Comparison of ENCODE assay signal across 31 mouse cellular contexts in genomic region chr13:3628102-3628501, GRCm38 (mm10). TPM values are rescaled to one million over a fixed set of nuclear protein-coding genes. Genes with fewer than 3 reads are reported as not detected.
A peak's percentile ranks its signal among the peaks of the same experiment; 100 is the strongest.
DNase-seq lines count a peak whose midpoint lies in the region; ATAC-seq and TF ChIP-seq lines count a peak whose summit lies in the region.
"Had no signal": no experiment of that assay in that cellular context is flagged by ENCODE, and none has a peak within 500 bp of the region (broad histone marks: within the 10 kb centered on the region; RNA-seq: fewer than 3 reads in every experiment).

No protein-coding gene starts in this region.

- no peaks in the 10 kb centered on the region for H3K36me3 ChIP-seq in lung, postnatal 0 days (ENCODE audit: insufficient read depth, low read length)
- no peaks in the 10 kb centered on the region for H3K36me3 ChIP-seq in intestine, postnatal 0 days (ENCODE audit: control insufficient read depth, insufficient read depth)
- H3K36me3 ChIP-seq: embryonic facial prominence, embryonic 13.5 days; forebrain, embryonic 12.5 days; G1E; hindbrain, embryonic 12.5 days; limb, embryonic 13.5 days; neural tube, embryonic 13.5 days had no signal

- no peak overlapping the region for H3K27ac ChIP-seq in lung, postnatal 0 days (ENCODE audit: low read length)
- no peak overlapping the region for H3K27ac ChIP-seq in intestine, postnatal 0 days (ENCODE audit: low read depth, low read length)
- H3K27ac ChIP-seq: embryonic facial prominence, embryonic 13.5 days; forebrain, embryonic 12.5 days; gastrocnemius, adult 2 months; hindbrain, embryonic 12.5 days; layer of hippocampus, adult 2 months; limb, embryonic 13.5 days; liver, embryonic 14.5 days; neural tube, embryonic 13.5 days had no signal

- peak; percentile 48; the same call in 1 of the 2 replicates for ATAC-seq in lung, postnatal 0 days
- ATAC-seq in intestine, postnatal 0 days, result peak; percentile 83
- ATAC-seq: activated CD4-positive, CD25-positive, alpha-beta regulatory T cell, adult 4 months; midbrain, embryonic 16.5 days; Patski had no signal

- no peaks in the 10 kb centered on the region for H3K9me3 ChIP-seq in lung, postnatal 0 days (ENCODE audit: low read length)
- H3K9me3 ChIP-seq in intestine, postnatal 0 days (ENCODE audit: control insufficient read depth), result no peaks in the 10 kb centered on the region
- H3K9me3 ChIP-seq: embryonic facial prominence, embryonic 13.5 days; forebrain, embryonic 12.5 days; hindbrain, embryonic 12.5 days; limb, embryonic 13.5 days; neural tube, embryonic 13.5 days had no signal

- TF ChIP-seq EP300 in lung, postnatal 0 days (IDR thresholded peaks at IDR 0.05), result no peak

- peak; percentile 60 for DNase-seq in kidney, adult 9 months
- no peak for DNase-seq in kidney, adult 11 months
- DNase-seq in lung, postnatal 0 days (ENCODE audit: low spot score), result peak; percentile 48
- no peak for DNase-seq in lung, postnatal 25 days (ENCODE audit: low spot score)
- DNase-seq in yolk sac, embryonic 10.5 days (ENCODE audit: low spot score), result peak; percentile 63
- DNase-seq in frontal cortex, postnatal 14 days (ENCODE audit: low spot score in 2 of 2), result no peak
- DNase-seq in layer of hippocampus, postnatal 14 days (ENCODE audit: low spot score in 2 of 2), result no peak
- DNase-seq: adrenal gland, postnatal 25 days; cerebellum, adult 8-10 months; cerebellum, postnatal 36 days; embryo, embryonic 11 days; gastrocnemius, adult 2 months; lung, embryonic 14.5 days; lung, postnatal 4 days; retina, postnatal 1 day; right cerebral cortex, postnatal 25 days; thymus, postnatal 25 days had no signal

- no peak for TF ChIP-seq CTCF in lung, postnatal 0 days (IDR thresholded peaks at IDR 0.05)
- TF ChIP-seq CTCF in intestine, postnatal 0 days (IDR thresholded peaks at IDR 0.05; ENCODE audit: low read depth), result no peak

- WGBS in lung, postnatal 0 days, result 15% methylated on average over 3 of the region's 3 CpGs
- WGBS in intestine, postnatal 0 days, result 3% methylated on average over 3 of the region's 3 CpGs

- H3K9ac ChIP-seq in lung, postnatal 0 days (replicated peaks; ENCODE audit: low read depth), result no peak overlapping the region
- no peak overlapping the region for H3K9ac ChIP-seq in intestine, postnatal 0 days (ENCODE audit: low read depth, low read length)
- H3K9ac ChIP-seq: embryonic facial prominence, embryonic 13.5 days; forebrain, embryonic 12.5 days; hindbrain, embryonic 12.5 days; limb, embryonic 13.5 days; liver, embryonic 14.5 days; lung, embryonic 14.5 days; neural tube, embryonic 13.5 days had no signal

- no peak overlapping the region for H3K4me2 ChIP-seq in lung, postnatal 0 days (replicated peaks; ENCODE audit: low read depth, low read length)
- H3K4me2 ChIP-seq in intestine, postnatal 0 days (replicated peaks; ENCODE audit: low read depth), result no peak overlapping the region
- H3K4me2 ChIP-seq: embryonic facial prominence, embryonic 13.5 days; forebrain, embryonic 12.5 days; hindbrain, embryonic 12.5 days; limb, embryonic 13.5 days; lung, embryonic 14.5 days; neural tube, embryonic 13.5 days had no signal

- no peaks in the 10 kb centered on the region for H3K27me3 ChIP-seq in lung, postnatal 0 days (replicated peaks; ENCODE audit: insufficient read depth, low read length)
- no peaks in the 10 kb centered on the region for H3K27me3 ChIP-seq in intestine, postnatal 0 days (replicated peaks; ENCODE audit: control insufficient read depth, insufficient read depth, low read length)
- H3K27me3 ChIP-seq: embryonic facial prominence, embryonic 13.5 days; hindbrain, embryonic 12.5 days; limb, embryonic 13.5 days had no signal

- H3K4me3 ChIP-seq in lung, postnatal 0 days (ENCODE audit: low read depth, low read length), result no peak overlapping the region
- H3K4me3 ChIP-seq in intestine, postnatal 0 days (ENCODE audit: low read depth, low read length), result no peak overlapping the region
- H3K4me3 ChIP-seq: embryonic facial prominence, embryonic 13.5 days; erythroblast, embryonic 14.5 days; forebrain, embryonic 12.5 days; gastrocnemius, adult 2 months; hindbrain, embryonic 12.5 days; layer of hippocampus, adult 2 months; limb, embryonic 13.5 days; myocyte; neural tube, embryonic 13.5 days had no signal

- no peaks in the 10 kb centered on the region for H3K4me1 ChIP-seq in lung, postnatal 0 days (ENCODE audit: insufficient read depth, low read depth, low read length)
- H3K4me1 ChIP-seq in intestine, postnatal 0 days (replicated peaks; ENCODE audit: control insufficient read depth, insufficient read depth, low read length), result no peaks in the 10 kb centered on the region
- H3K4me1 ChIP-seq: embryonic facial prominence, embryonic 13.5 days; forebrain, embryonic 12.5 days; hindbrain, embryonic 12.5 days; limb, embryonic 13.5 days; neural tube, embryonic 13.5 days had no signal

RNA-seq across cellular contexts. Expression of gene Asb13, which starts 5.7 kb away (rescaled TPM):
- 6.4 and 7.1 TPM in 2 replicates for polyA plus RNA-seq in lung, postnatal 0 days (2015; fragmentation: Nextera tagmentation; extraction: Ambion mirVana)
- 3.4 and 4.2 TPM in 2 replicates for polyA plus RNA-seq in intestine, postnatal 0 days (2015; fragmentation: Nextera tagmentation; extraction: Ambion mirVana)
- 10 to 100 TPM; 26.8 to 31.2 TPM for total RNA-seq in layer of hippocampus, postnatal 14 days (2021)
- polyA plus RNA-seq: G1E had no signal

RNA-seq across cellular contexts. Expression of gene Fam208b, which starts 17.2 kb away (rescaled TPM):
- 5.9 and 6.3 TPM in 2 replicates for polyA plus RNA-seq in lung, postnatal 0 days (2015; fragmentation: Nextera tagmentation; extraction: Ambion mirVana)
- polyA plus RNA-seq in intestine, postnatal 0 days (2015; fragmentation: Nextera tagmentation; extraction: Ambion mirVana), result 4.8 and 5.0 TPM in 2 replicates
- total RNA-seq in layer of hippocampus, postnatal 14 days (2021), result 10 to 100 TPM; 24.7 to 25.0 TPM

Comparison
In these comparisons a context has a peak if more than half of its experiments do, and no peak if none do; other contexts are left out.
1. DNase-seq: peak in kidney, adult 9 months (single experiment), lung, postnatal 0 days (single experiment) and yolk sac, embryonic 10.5 days (single experiment); none in kidney, adult 11 months (single experiment), lung, postnatal 25 days (single experiment), frontal cortex, postnatal 14 days (0 of 2) and layer of hippocampus, postnatal 14 days (0 of 2).